Mouse (Mus musculus): Measurements from ENCODE around the gene Klhl23. TPM values are rescaled to one million over a fixed set of nuclear protein-coding genes. Genes with fewer than 3 reads are reported as not detected.
A peak's percentile ranks its signal among the peaks of the same experiment; 100 is the strongest.
"Not testable (repeated sequence)": the region's sequence is repeated elsewhere in the genome, so short reads cannot be mapped to it uniquely, and the experiment has no call there.

Gene Klhl23
- total RNA-seq (2021): 10 to 100 TPM in 1 of 2 experiments, 1 to 10 TPM in 1; 5.3 to 14.1 TPM
- polyA plus RNA-seq (2012; rRNA removed): 1.3 and 1.7 TPM in 2 replicates
- long read RNA-seq, full-length matches to known transcripts: 3 of 8 reads
- long read RNA-seq, partial matches to known transcripts: 2 of 8 reads
- long read RNA-seq, other reads (novel, unspliced or antisense): 3 of 8 reads

GRCm38 (mm10) chr2:69821711-69822110 lies at the start of gene Klhl23:
Klhl23 (plus strand) TSS chr2:69821944.
- DNase-seq: peak; percentile 33

- no peak for DNase-seq
Observed at GRCm38 (mm10) chr2:69773331-69773730, 48.4 kb upstream of the Klhl23 start.

DNA sequence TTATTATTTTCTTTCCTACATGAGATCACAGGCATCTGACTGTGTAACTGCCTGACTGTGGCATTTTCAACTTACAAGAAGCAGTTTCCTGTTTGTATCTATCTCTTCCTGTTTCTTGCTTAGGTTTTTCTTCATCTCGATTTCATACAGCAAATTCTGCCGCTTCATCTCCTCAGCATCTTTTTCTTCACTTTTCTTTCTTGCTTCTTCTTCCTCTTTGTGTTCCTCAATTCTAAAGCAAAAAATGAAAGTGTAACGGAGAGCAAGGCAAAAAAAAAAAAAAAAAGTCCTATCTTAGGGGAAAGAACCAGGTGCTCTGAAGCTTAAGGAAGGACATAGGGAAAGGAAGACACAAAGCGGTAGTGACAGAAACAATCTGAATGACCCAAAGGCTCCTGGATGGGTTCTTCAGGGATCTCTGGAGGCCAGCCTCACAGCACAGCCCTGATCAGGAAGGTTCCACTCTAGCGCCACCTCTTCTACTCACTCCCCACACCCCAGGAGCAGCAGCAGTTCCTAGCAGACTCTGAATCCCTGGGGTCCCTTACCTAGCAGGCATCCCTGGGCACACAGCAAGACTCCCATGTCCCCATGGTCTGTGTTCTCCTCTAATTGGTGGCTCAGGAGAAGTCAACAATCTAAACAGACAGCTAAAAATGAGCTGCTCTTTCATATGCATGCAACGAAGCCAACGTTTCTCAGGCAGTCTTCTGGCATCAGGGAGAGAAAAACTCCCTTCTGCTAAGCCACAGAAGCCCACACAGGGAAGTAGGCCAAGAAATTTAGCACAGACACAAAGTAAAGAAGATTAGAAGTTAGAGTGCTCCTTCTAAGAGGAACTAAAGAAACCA lies 43.5 kb upstream of the Klhl23 start:
- no peak for DNase-seq

DNA sequence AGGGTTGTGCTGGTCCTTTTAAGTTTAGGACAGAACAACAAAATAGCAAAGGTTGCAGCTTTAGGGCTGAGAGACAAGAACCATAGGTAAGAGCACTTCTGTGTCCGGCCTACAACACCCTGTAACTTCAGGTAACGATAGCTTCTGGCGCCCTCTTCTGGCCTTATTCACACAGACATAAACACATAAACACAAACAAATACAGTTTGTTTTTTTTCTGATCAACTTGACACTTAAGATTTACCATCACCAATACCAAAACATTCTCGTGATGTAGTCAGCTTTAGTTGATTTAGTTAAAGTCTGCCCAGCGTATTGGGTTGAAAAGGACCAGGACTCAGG lies 42.9 kb upstream of the Klhl23 start:
- DNase-seq: no peak

GRCm38 (mm10) chr2:69788974-69789373 lies 32.8 kb upstream of the Klhl23 start:
- DNase-seq: no peak

DNA sequence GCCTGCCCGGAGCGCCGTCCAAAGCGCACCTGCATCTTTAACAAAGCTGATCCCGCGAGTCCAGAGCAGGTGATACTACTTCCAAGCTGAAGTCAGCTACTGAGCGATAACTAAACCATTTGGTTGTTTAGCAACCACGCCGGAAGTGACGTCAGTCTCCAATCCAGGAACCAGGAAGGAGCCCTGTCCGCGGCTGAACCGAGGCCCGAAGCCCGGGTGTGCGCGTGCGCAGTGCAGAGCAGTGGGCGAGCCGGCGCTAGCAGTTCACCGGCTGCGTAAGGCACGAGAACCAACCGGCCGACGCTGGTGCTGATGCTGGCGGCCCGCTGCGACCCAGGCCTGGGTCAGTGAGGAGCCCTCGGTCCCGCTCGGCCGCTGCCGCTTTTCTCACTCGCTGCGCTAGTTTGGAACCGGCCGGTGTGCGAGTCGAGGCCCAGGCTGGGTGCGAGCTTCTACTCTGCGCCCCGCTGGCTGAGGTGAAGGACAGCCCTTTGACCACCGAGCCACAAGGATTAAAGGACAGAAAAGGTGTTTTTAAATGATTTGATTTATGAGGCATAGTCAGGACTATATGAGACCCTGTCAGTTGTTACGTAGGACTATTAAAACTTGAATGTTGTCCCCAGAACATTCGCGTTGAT lies 32.2 kb upstream of the Klhl23 start, which contains the start of the genes Ccdc173 and Phospho2:
Gene Ccdc173, minus strand, starts transcription at position 147 of the 641 bp plus-strand sequence.
Gene Phospho2, plus strand, starts transcription at position 195 of the 641 bp plus-strand sequence.
- DNase-seq: peak; percentile 98

DNA sequence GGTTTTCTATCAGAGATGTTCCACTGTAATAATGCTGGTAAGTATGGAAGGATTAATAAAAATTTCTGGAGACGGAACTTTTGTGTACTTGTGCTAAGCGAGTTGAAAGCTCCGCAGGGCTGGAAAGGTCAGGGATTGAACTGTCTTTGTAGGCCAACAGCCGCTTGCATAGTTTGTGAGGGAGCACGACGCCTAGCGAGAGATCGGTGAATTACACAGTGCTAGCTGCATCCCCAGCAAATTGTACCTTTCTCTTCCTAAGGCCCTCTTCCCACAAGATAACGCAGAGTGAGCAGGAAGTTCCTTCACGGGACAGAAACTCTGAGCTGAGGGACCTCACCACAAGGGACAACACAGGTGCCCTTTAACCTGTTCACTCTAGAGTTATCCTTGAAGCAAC lies 31.5 kb upstream of the Klhl23 start:
- DNase-seq: peak; percentile 90

DNA sequence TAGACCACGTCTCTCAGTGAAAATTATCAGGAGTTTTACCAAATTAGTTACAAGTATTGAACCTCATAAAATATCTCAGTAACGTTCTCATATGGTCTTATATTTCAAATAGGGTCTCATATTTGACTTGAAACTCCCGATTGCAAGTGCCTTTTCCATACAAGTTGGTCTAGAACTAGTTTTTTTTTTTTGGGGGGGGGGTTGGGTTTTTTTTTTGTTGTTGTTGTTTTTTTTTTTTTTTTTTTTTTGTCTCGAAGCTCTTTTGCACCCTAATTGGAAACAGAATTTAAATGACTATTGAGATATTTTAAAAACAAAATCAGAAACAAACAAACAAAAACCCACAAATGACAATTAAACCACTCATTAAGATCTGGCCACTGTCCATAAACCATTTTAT lies 31.0 kb upstream of the Klhl23 start:
- no peak for DNase-seq

DNA sequence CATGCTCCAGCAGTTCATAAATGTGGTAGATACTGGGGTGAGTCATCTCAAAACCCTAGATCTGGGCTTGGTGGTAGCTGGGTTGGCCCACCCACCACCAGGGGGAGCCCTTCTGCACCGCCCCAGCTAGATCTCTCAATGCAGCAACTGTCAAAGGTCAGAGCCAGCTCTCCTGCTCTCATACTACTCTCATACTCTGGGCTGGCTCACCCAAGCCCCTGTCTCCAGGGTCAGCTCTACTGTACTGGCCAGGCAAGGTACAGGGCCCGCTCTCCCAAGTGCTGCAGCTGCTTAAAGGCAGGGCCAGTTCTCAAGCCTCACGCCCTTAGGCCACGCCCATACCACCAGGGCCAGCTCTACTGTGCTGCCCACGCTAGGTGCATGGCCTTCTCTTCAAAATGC lies 18.8 kb upstream of the Klhl23 start:
- DNase-seq: peak; percentile 90

DNA sequence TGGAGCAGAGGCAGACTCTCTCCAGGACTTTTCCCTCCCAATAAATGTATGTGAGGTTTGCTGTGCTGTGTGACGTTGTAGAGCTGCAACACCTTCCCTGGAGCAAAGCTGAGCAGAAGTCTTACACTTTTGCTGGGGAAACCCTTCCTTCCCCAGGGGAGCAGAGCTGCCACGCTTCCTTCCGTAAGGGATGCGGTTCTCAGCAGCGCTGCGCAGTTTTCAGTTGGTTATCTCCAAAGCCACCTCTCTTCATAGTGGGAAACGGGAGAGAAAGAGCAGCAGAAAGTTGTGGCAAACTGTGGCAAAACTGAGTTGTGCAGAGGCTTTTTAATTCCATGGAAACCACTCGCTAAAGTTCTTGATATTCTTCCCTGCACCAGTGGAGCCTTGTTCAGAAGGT lies 18.0 kb upstream of the Klhl23 start:
- no peak for DNase-seq

DNA sequence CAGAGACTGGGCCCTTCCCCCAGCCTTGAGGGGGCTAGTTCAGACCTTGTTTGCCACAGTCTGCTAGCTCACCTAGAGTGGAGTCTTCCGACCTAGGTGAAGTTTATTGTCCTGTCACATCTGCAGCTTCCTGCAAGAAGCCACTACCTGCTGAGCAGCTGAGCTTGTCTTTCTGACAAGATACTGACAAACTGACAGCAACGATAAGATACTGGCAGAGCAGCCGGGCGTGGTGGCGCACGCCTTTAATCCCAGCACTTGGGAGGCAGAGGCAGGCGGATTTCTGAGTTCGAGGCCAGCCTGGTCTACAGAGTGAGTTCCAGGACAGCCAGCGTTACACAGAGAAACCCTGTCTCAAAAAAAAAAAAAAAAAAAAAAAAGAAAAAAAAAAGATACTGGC lies 17.1 kb upstream of the Klhl23 start:
- DNase-seq: not testable (repeated sequence)

DNA sequence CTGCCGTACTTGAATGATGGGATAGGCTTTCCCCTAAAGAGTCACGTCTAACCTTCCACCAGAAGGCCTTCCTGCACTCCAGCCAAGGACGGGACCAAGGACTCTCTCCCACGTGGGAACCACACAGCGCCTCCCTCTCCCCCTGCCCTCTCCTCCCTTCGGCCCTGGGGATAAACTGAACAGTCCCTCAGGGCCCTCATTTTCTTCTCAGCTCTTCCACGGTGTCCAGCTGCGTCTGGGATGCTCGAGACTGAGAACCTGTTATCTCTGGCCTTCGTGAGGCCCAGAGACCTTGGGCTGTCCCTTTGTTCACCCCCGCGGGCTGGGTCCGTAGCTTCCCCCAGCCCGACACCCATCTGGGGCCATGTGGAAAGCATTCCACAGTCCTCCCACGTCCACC lies 11.6 kb upstream of the Klhl23 start:
- DNase-seq: peak; percentile 74

DNA sequence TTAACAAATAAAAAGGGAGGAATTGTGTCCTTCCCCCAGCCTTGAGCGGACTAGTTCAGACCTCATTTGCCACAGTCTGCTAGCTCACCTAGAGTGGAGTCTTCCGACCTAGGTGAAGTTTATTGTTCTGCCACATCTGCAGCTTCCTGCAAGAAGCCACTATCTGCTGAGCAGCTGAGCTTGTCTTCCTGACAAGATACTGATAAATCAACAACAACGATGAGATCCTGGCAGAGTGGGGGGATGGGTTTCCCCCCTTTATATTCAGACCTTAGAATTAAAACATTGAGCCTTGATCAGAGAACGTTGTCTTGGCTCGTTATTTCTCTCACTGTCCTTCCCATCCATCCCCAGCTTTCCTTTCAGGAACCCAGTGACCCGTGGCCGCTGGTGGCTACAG lies 10.4 kb upstream of the Klhl23 start:
- not testable (repeated sequence) for DNase-seq

- no peak for DNase-seq
Observed at GRCm38 (mm10) chr2:69816575-69816974, 5.2 kb upstream of the Klhl23 start.

DNA sequence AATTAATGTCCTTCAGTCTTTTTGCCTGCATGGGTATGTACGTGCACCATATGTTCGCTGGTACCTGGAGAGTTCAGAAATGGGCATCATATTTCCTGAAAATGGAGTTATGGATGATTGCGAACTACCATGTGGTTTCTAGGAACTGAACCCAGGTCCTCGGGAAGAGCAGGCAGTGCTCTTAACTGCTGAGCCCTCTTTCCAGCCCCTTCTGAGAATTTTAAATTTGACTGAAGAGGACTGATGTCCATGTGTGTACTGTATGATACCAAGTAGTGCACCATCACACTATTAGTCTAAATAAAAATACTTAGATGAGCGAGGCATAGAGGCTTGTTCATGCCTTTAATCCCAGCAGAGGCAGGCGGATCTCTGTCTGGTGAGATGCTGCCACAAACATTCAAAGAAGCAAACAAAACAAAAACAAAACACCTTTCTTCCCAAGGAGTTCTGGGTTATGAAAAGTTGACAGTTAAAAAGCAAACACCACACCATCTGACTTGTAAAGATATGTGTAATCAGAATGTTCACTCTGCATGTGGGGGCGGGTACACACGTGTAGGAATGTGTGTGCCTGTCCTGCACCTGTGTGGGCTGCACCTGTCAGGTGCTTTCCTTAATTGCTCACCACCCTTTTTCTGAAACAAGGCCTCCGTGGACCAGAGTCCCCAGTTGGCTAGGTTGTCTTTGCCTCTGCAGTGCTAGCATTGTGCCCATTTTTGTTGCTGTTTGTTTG lies 3.2 kb upstream of the Klhl23 start:
- no peak for DNase-seq

- no peak for DNase-seq
Observed at GRCm38 (mm10) chr2:69820201-69820600, 1.5 kb upstream of the Klhl23 start.

DNA sequence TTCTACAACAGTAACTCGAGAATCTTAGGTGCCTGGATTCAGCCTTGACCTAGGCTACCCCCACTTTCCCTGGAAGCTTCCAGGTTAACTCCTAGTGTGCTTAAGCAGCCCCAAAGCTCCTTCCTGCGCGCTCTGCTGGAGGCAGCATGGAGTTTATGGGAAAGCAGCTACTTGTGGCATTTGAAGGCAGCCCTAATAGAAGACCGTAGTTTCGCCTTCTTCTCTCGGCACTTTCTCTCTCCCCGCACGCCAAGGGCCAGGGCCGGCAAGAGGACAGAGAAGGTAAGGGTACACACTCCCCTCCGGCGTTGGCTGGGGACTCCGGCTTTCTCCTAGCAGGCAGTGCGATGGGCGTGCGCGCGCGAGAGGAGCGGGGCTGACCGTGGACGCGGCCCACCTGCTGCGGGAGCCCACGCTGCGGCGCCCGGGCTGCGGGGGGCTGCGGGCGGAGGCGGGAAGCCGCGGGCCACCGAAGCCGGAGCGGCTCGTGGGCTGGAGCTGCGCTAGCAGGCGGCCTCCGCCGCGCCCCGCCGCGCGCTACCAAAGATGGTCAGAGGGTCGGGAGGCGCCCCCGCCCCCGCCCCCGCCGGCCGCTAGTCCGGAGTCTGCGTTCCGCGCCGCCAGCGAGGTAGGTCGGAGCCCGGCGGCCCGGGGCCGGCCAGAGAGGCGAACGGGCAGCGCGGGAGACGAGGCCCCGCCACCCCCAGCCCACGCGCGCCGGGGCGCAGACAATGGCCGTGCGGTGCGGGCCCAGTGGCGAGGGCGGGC lies 801 bp downstream of the Klhl23 start:
- peak; percentile 68 for DNase-seq

DNA sequence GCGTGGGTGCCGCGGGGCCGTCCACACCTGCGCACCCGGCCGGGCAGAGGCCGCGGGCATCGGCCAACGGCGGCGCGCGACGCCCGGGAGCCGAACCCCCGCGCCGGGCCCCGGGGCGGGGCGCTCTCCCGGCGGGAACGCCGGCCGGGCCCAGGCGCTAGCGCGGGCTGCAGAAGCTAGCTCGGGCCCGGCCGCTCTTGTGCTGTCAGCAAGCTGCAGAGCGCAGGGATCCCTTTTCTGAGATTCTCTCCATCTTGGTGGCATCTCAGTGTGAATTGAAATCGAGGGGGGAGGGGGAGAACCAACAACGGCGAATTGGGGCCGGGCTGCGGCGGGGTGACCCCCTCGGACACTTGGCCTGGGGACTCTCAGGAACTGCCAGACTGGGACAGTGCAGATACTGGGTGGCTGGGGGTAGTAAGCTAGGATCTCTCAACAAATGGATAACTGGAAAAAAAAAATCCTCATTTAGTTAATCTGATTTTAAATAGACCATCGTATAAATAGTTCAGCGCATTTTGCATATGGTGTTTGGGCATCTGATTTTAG lies 1.5 kb downstream of the Klhl23 start:
- DNase-seq: no peak

- DNase-seq: no peak
Observed at GRCm38 (mm10) chr2:69825898-69826297, 4.2 kb downstream of the Klhl23 start.

DNA sequence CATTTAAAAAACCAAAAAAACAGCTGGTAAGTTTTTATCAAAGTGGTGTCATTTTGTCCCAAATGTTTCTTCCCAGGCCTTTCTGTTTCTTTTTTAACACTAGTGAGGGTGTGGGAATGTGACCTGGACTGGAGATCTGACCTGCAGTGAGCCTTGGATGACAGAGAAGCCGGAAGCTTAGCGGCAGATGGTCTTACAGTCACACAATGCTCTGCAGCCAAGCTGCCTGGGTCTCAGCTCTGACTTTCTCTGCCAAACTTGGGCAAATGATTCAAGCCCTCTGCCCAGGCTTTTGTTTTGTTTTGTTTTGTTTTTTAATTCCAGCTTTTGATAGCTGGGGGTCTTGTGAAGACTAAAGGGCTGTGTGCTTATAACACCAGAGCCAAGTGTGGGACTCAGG lies 4.6 kb downstream of the Klhl23 start:
- DNase-seq: no peak

- DNase-seq: no peak
Observed at GRCm38 (mm10) chr2:69828031-69828430, 6.3 kb downstream of the Klhl23 start.

Data from adrenal gland, adult 2 months (tissue).